Mouse (Mus musculus) spleen, adult 18-20 months (tissue): ENCODE data around the gene Rps29.
A peak's percentile ranks its signal among the peaks of the same experiment; 100 is the strongest.
"Not testable (repeated sequence)": the region's sequence is repeated elsewhere in the genome, so short reads cannot be mapped to it uniquely, and the experiment has no call there.

Experiments
- DNase-seq, 2 experiments: peaks; one replicate each; pipeline ENCODE4 v3.0.0; 2022; ENCODE audit warnings: mixed read lengths in 2 of 2

Gene Rps29

GRCm38 (mm10) chr12:69177526-69177925 is 18.5 kb upstream of the Rps29 start:
- DNase-seq, result no peak

GRCm38 (mm10) chr12:69175975-69176374 is 17.0 kb upstream of the Rps29 start:
- DNase-seq, result no peak

GRCm38 (mm10) chr12:69171307-69171706 is 12.3 kb upstream of the Rps29 start:
- no peak for DNase-seq

GRCm38 (mm10) chr12:69168461-69169106 is 9.6 kb upstream of the Rps29 start, which contains the start of gene Lrr1:
Gene Lrr1, plus strand, starts transcription at chr12:69168814.
- peak; percentile 69 to 86 for DNase-seq

GRCm38 (mm10) chr12:69167656-69168460 is 8.9 kb upstream of the Rps29 start:
- DNase-seq, result no peak

GRCm38 (mm10) chr12:69166861-69167581 is 8.0 kb upstream of the Rps29 start:
- DNase-seq, result not testable (repeated sequence)

- no peak for DNase-seq
These were observed 5.9 kb upstream of the Rps29 start for GRCm38 (mm10) chr12:69164904-69165303.

GRCm38 (mm10) chr12:69163586-69163985 is 4.6 kb upstream of the Rps29 start:
- DNase-seq, result not testable (repeated sequence)

- not testable (repeated sequence) for DNase-seq
These were observed 1.7 kb upstream of the Rps29 start for GRCm38 (mm10) chr12:69160677-69161076.

GRCm38 (mm10) chr12:69159578-69159940 is 573 bp upstream of the Rps29 start:
- peak in 1 of 2 experiments; percentile 14 for DNase-seq

GRCm38 (mm10) chr12:69158366-69158764 is 621 bp downstream of the Rps29 start:
- DNase-seq, result no peak

GRCm38 (mm10) chr12:69157107-69157506 is 1.9 kb downstream of the Rps29 start:
- DNase-seq, result no peak

GRCm38 (mm10) chr12:69156436-69156835 is 2.5 kb downstream of the Rps29 start:
- no peak for DNase-seq

GRCm38 (mm10) chr12:69155923-69156322 is 3.1 kb downstream of the Rps29 start:
- no peak for DNase-seq

GRCm38 (mm10) chr12:69150049-69150448 is 8.9 kb downstream of the Rps29 start:
- no peak for DNase-seq

- DNase-seq, result no peak
These were observed 11.7 kb downstream of the Rps29 start for GRCm38 (mm10) chr12:69147166-69147735.

- DNase-seq, result no peak
These were observed 15.5 kb downstream of the Rps29 start for GRCm38 (mm10) chr12:69143460-69143859.

- no peak for DNase-seq
These were observed 19.1 kb downstream of the Rps29 start for GRCm38 (mm10) chr12:69139841-69140240.

GRCm38 (mm10) chr12:69139201-69139600 is 19.8 kb downstream of the Rps29 start:
- no peak for DNase-seq

GRCm38 (mm10) chr12:69131981-69132380 is 27.0 kb downstream of the Rps29 start:
- DNase-seq, result peak in 1 of 2 experiments; percentile 45

GRCm38 (mm10) chr12:69131267-69131666 is 27.7 kb downstream of the Rps29 start:
- DNase-seq, result no peak

- DNase-seq, result no peak
These were observed 28.5 kb downstream of the Rps29 start for GRCm38 (mm10) chr12:69130486-69130885.
